Mouse (Mus musculus) lung, postnatal 36 days (tissue): ENCODE measurements around the gene Kcnq5.
A peak's percentile ranks its signal among the peaks of the same experiment; 100 is the strongest.
"Not testable (repeated sequence)": the region's sequence is repeated elsewhere in the genome, so short reads cannot be mapped to it uniquely, and the experiment has no call there.

Source experiments
- DNase-seq: peaks from one replicate; pipeline ENCODE4 v3.0.0; 2022; ENCODE audit warnings: mixed read lengths

The Kcnq5 gene

DNA sequence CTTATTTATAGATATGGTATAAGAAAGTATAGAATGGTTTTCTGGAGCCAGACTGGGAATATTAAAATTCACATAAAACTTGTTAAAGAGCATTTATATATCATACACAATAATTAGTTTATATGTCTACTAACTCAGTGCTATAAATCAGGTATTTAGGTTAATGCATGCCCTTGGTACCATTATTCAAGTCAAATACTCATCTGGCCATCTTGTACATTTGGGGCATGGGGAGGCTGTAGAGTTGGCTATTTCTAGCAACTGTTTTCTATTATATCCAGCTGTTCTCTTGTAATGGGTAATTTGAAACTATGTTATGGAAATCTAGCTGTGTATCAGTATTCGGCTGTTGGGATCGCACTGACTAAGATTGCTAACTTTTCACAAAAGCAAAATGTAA lies 339.3 kb downstream of the Kcnq5 start:
- DNase-seq = no peak

- no peak for DNase-seq
Observed at GRCm38 (mm10) chr1:21622039-21622438, 339.7 kb downstream of the Kcnq5 start.

DNA sequence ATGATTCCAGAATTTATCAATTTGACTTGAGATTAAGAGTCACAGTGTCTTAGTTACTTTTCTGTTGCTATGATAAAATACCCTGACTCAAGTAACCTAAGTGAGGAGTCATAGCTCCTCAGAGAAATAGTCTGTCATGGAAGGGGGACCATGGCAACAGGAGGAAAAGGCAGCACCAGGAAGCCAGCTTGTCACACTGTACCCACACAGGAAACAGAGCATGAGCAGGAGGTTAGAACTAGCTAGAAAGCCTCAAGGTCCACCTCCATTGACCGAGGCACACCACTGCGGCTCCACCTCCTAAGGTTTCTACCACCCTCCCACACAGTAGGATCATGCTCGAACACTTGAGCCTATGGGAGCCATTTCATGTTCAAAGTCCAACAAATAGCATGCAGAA lies 343.0 kb downstream of the Kcnq5 start:
- DNase-seq = no peak

DNA sequence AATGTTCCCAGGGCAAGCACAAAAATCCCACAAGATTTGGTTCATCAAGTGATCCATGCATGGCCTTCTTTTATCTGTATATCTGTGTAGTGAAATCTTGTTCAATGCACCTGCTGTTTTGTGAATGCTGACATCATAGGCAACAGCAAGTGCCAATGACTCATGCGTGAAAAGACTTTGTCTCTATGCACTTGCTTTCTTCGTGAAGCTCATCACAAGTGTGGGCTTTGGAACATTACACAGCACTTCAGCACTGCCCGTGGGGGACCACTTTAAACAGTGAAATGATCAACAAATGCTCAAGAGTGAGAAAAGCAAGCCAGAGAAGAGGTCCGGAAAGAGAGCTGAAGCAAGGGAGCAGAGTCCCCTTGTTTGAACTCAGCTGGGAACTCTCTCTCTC lies 345.1 kb downstream of the Kcnq5 start:
- no peak for DNase-seq

DNA sequence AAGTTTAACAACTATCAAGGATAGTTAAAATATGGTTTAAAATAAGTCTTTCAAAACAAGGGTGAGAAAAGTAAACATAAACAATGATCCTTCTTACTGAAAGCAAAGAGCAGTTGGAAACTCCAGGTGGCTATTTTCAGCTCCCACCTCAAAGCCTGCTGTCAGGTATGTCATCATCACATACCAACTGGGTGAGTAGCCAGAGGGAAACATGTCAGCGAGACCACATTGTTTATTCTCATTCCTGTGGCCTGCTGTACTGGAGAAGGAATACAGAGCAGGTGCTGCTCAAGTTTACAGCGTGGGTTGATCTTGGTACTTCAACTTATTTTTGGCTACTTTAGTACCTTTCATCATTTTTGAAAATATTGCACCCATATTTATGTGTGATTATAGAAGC lies 347.8 kb downstream of the Kcnq5 start:
- DNase-seq = peak; percentile 47

- no peak for DNase-seq
Observed at GRCm38 (mm10) chr1:21604003-21604402, 357.7 kb downstream of the Kcnq5 start.

GRCm38 (mm10) chr1:21602567-21602966 lies 359.2 kb downstream of the Kcnq5 start:
- DNase-seq = no peak

DNA sequence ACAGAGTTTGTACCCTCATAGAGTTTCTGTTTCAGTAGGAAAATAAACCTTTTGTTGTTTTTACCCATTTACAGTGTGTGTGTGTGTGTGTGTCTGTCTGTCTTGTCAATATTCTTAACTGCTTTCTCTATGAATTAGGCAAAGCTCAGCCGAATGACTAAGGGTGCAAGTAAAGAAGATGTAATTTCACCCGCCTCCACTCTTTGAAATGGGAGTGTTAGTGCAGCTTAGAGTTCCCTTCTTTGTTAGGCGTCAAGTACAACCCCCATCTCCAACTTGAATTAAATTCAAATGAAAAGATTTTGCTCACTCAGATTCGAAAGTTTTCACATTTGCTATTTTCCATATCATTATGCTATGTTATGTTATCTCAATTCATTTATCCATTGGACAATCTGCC lies 361.1 kb downstream of the Kcnq5 start:
- no peak for DNase-seq

- no peak for DNase-seq
Observed at GRCm38 (mm10) chr1:21593872-21594271, 367.9 kb downstream of the Kcnq5 start.

DNA sequence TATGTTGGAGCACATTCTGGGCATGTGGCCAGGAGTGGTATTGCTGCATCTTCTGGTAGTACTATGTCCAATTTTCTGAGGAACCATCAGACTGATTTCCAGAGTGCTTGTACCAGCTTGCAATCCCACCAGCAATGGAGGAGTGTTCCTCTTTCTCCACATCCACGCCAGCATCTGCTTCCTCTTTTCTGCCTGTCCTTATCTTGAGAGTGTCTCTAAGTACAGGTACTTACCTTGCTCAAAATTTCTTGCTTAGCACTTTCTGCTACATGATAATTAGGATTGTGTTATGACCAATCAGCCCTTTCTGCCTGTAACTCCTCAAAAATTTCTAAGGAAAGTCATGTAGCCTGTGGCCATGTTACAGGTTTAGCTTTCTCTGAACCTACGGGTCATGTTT lies 394.3 kb downstream of the Kcnq5 start:
- DNase-seq = not testable (repeated sequence)

DNA sequence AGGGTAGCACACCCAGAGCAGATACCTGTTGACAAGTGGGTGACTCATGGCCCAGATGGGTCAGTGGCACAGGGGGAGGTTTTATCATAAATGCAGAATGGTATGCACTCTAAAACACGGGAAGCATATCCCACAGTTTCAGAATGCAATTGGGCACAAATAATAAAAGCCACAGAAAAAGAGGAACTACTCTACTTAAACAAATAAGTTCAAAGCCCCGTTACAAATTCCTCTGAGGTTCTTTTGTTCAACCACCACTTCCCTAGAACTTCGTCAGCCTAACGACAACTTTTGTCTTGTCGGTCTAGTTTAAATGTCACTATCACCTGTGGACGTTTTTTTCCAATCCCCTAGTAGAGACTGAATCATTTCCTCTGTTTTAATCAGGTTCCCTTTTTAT lies 407.1 kb downstream of the Kcnq5 start:
- DNase-seq = no peak

- no peak for DNase-seq
Observed at GRCm38 (mm10) chr1:21552715-21553114, 409.0 kb downstream of the Kcnq5 start.

DNA sequence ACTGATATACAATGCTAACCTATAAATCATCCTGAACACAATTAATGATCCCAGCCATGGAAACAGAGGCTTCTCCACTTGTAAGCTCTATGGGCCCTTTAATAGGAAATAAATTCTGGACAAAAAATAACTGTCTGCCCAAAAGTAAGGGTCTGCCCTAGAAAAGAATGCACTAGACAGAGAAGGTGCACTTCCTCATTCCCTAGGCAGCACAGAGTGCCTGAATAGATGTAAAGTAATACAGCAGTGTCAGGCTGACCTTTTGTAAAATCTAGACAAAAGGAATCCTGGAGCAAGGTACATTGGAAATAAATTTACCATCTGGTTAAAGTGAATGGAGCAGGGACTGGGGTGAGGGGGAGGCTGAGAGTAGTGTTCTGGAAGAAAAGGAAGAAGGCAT lies 417.8 kb downstream of the Kcnq5 start:
- no peak for DNase-seq

GRCm38 (mm10) chr1:21539486-21539885 lies 422.3 kb downstream of the Kcnq5 start:
- no peak for DNase-seq

GRCm38 (mm10) chr1:21530823-21531222 lies 430.9 kb downstream of the Kcnq5 start:
- DNase-seq = no peak

DNA sequence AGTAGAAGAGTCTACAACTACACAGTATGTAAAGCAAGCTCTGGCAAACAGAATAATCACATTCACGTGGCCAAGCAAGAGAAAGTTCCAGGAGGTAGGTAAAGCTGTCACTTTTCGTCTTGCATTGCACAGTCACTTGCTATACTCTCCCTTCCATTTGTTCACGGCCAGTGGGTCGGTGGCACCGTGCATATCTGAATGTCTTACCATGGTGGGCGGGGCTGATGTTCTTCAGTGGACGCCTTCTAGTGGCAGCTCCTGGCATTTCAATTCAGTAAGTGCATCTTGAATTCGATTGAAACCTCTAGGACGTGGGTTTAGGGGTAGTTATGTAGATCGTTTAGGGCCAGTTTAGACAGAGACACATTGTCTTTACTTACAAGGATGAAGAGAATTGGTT lies 439.7 kb downstream of the Kcnq5 start:
- no peak for DNase-seq

DNA sequence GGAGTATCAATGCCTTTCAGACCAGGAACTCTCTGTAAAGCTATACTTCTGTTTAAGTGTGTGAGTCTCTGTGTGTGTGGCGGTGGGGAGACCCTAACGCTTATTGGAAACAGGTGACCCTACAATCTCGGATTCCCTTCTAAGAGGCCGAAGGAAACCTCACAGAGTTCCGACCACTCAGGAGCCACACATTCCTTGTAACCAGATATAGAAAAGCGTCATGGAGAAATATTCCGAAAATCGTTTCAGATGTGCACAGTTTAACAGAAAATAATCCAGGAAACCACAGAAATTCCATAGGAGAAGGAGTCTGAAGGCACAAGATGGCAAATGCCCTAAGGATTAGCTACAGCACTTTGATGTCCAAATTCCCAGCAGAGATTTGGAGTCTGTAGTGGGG lies 440.3 kb downstream of the Kcnq5 start:
- DNase-seq = no peak

DNA sequence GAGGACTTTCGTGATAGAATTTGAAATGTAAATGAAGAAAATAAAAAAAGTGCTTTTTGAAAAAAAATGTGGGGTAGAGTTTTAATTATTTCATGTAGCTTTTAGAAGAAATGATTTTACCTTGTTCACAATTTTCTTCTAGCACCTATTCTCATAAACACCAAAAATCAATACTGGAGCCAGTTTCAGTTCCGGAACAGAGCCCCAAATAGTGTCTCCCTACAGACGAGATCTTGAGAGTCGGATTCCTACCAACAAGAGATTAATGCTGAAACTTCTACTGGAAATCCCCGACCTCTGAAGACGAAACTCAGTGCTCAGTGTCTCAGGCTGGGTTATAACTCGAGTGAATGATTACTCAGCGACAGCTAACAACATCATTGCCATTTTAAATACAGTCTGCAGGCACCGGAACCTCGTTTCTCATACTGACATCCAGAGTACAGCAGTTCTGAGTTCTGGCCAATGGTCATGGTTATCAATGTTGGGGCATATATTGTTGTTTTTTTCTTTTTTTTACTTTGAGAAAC lies 441.6 kb downstream of the Kcnq5 start:
- no peak for DNase-seq

GRCm38 (mm10) chr1:21506665-21507064 lies 455.1 kb downstream of the Kcnq5 start:
- no peak for DNase-seq

GRCm38 (mm10) chr1:21499815-21500534 lies 461.8 kb downstream of the Kcnq5 start:
- DNase-seq = no peak

GRCm38 (mm10) chr1:21496307-21496706 lies 465.4 kb downstream of the Kcnq5 start:
- DNase-seq = no peak

DNA sequence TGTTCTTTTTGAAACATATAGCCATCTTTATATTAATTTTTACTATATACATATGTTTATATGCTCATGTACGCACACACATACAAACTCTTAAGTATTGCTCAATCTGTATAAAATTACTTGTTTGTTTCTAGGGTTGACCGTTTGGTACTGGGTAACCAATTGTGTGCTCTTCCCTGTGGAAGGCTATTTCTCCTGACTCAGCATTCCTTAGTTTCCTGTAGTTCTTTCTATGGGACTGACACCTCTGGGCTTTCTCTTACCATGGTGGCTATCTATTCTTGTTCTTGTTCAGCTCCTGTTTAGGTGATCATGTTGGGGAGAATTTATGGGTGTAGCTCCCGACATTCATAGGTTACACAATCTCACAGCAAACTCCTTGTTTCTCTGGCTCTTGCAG lies 473.1 kb downstream of the Kcnq5 start:
- DNase-seq = no peak

DNA sequence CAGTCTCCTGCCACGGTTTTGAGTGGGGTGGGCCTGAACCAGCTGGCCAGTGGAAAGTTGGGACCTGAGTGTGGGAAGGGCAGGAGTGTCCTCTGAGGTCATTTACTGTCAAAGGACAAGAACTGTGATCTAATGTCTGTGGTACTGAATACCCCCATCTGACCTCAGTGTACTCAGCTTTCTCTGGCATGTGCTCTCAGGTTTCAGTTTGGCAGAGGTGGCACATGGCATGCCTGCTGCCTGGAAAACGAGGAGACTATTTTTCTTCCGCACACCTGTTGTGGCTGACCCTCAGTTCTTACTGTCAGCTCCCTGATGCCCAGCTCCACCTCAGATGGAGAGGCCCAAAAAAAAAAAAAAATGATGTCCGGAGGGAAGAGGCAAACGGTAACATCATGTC lies 475.5 kb downstream of the Kcnq5 start:
- no peak for DNase-seq

- no peak for DNase-seq
Observed at GRCm38 (mm10) chr1:21469311-21469710, 492.4 kb downstream of the Kcnq5 start.

DNA sequence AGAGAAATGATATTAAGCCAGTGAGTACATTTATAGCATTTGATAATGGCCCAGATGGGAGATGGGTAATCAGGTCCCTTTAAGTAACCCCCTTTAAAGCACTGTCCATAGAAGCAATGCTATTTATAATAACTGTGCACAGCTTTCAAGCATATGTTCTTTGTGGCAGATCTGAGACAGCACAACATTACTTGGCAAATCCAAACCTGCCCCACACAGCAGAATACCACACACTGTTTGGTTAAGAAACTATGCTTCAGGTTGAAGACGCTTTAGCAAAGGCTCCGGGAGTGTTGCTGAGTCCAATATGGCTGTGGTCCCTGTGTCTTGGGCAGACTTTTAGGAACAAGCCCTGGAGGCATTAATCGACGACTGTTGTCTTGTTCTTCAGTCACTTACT lies 495.3 kb downstream of the Kcnq5 start:
- DNase-seq = no peak
